Mouse (Mus musculus): Measurements from ENCODE around the gene Ptprj. TPM values are rescaled to one million over a fixed set of nuclear protein-coding genes. Genes with fewer than 3 reads are reported as not detected.

The Ptprj gene
- polyA plus RNA-seq (2017; shearing (Covaris generic)) = 10 to 100 TPM in 1 of 2 experiments, 1 to 10 TPM in 1; 2.5 to 13.0 TPM

GRCm38 (mm10) chr2:90580236-90581005 is at the start of gene Ptprj:
Ptprj (minus strand) TSS chr2:90580647.

GRCm38 (mm10) chr2:90398633-90399107 is 181.8 kb downstream of the Ptprj start, which contains the start of gene Olfr1274-ps:
Olfr1274-ps (plus strand) TSS chr2:90398683.

Other genes with a start within 250 kb of the Ptprj start
- gene Olfr1274-ps, start 182.0 kb downstream of the Ptprj start, polyA plus RNA-seq (2017; shearing (Covaris generic)) = under 1 TPM in 1 of 2 experiments, not detected in 1; 0.14 TPM
- gene Nup160, start 96.6 kb upstream of the Ptprj start, polyA plus RNA-seq (2017; shearing (Covaris generic)) = 10 to 100 TPM; 23.6 to 36.4 TPM
- 100 to 1,000 TPM; 168 to 202 TPM for gene Fnbp4, start 164.7 kb upstream of the Ptprj start, polyA plus RNA-seq (2017; shearing (Covaris generic))
- gene Agbl2, start 202.1 kb upstream of the Ptprj start, polyA plus RNA-seq (2017; shearing (Covaris generic)) = under 1 TPM in 1 of 2 experiments, not detected in 1; 0.05 TPM

Data from activated CD4-positive, CD25-positive, alpha-beta regulatory T cell (primary cell).